Mouse (Mus musculus) ES-Bruce4 (cell line): ENCODE measurements around the gene Noct.

Experiments used
- CTCF ChIP-seq: IDR thresholded peaks from one replicate; pipeline ENCODE4 v1.8.1; 2011; ENCODE audit warnings: low read depth, low read length
- EP300 ChIP-seq: IDR thresholded peaks from 2 replicates; pipeline ENCODE4 v1.6.1; 2011; ENCODE audit warnings: low read depth, low read length; ENCODE audit not compliant: insufficient read depth
- POLR2A ChIP-seq: IDR thresholded peaks from one replicate; pipeline ENCODE4 v1.8.1; 2011; ENCODE audit warnings: low read length; ENCODE audit not compliant: insufficient read depth

GRCm38 (mm10) chr3:51199130-51199529, 25.1 kb upstream of the Noct start:
- TF ChIP-seq EP300: no peak
- TF ChIP-seq CTCF: no peak
- TF ChIP-seq POLR2A: no peak
